Mouse (Mus musculus): ENCODE data around the gene Fbxo24.

Gene Fbxo24

GRCm38 (mm10) chr5:137628498-137629305 lies at the start of gene Fbxo24, which contains the start of the genes Lrch4 and Gm20605:
Fbxo24 (minus strand) TSS chr5:137629002.
Lrch4 (plus strand) TSS chr5:137629121.
Gm20605 (plus strand) TSS chr5:137629175.
- peak; percentile 98 to 100 for DNase-seq

GRCm38 (mm10) chr5:137677859-137678258 lies 49.1 kb upstream of the Fbxo24 start:
- DNase-seq = no peak

GRCm38 (mm10) chr5:137674786-137675185 lies 46.0 kb upstream of the Fbxo24 start:
- no peak for DNase-seq

DNA sequence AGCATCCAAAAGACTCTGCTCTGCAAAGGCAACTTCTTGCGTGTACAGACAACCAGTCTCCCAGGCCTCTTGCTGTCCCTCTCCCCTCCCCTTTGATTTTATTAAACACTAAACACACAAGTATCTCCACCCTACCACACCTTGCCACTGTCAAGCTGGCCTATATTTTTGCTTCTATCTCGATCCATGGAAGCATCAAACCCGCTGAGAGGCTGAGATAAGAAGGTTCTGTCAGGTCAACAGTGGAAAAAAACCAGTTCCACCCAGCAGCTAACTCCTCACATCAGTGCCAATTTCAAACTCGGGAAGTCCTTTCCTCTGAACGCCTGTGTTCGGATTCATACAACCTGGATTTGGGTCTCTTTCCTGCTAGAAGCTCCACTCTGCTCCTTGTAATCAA lies 44.2 kb upstream of the Fbxo24 start:
- DNase-seq = no peak

GRCm38 (mm10) chr5:137672361-137672760 lies 43.6 kb upstream of the Fbxo24 start:
- DNase-seq = no peak

DNA sequence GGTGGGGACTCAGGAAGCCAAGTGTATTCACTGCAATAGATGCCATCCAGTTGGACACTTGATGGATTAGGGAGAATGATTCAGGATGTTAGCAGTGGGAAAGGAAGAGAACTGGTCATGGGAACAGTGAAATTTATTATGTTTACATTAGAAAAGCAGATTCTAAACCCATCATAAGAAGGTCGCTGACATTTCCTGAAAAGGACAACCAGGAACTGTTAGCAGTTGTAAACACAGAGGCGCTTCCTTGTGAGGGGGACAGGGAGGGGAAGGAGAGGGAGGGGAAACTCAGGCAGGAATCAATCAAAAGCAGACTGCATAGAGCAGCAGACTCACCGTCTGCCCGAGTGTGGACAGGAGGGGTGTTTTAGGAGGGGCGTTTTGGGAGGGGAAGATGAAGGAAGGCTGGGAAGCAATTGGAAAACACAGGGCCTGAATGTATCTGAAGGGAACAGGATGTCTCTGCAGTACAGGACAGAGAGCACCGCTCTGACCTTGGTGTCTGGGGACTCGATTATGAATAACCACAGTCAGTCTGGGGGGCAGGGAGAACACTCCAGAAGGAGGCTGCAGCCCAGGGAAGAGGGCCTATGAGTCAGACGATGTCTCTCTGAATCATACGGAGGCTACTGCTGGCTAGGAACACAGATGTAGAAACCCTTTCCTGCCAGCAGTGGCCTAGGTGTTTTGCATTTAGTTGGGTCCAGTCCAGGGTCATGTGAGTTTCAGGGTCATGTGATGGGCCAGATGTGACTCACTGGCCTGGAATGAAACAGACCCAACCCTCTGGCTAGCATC lies 42.8 kb upstream of the Fbxo24 start:
- peak; percentile 57 to 70 for DNase-seq

DNA sequence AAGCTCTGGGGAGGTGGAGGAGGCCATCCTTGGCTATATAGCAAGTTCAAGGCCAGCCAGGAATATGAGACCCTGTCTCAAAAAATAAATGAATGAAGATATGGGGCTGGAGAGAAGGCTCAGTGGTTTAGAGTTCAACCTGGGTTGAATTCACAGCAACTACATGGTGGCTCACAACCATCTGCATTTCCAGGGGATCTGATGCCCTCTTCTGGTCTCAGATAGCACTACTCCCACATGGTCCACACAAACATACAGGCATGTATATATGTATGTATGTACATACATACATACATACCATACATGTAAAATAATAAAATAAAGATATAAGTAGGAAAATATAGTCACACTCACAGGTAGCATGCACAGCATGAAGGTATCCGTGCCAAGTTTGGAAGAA lies 41.4 kb upstream of the Fbxo24 start:
- no peak for DNase-seq

- no peak for DNase-seq
These were observed 40.2 kb upstream of the Fbxo24 start for GRCm38 (mm10) chr5:137668971-137669370.

DNA sequence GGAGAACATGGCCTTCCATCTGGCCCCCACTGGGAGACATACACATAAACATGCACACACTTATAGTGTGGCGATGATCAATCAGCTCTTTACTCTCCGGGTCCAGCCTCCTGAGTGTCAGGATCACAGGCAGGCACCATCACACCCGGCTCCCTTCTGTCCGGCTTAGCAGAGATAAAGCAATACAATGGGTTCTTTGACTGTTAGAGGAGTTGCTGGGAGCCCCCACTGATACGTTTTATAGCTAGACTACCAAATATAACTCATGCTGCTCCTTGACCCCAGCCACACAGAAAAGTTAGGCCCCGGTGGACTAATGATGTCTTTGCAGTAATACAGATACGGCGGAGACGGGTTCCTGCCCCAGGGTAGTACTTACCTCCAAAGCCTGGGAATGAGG lies 34.3 kb upstream of the Fbxo24 start:
- DNase-seq = no peak

DNA sequence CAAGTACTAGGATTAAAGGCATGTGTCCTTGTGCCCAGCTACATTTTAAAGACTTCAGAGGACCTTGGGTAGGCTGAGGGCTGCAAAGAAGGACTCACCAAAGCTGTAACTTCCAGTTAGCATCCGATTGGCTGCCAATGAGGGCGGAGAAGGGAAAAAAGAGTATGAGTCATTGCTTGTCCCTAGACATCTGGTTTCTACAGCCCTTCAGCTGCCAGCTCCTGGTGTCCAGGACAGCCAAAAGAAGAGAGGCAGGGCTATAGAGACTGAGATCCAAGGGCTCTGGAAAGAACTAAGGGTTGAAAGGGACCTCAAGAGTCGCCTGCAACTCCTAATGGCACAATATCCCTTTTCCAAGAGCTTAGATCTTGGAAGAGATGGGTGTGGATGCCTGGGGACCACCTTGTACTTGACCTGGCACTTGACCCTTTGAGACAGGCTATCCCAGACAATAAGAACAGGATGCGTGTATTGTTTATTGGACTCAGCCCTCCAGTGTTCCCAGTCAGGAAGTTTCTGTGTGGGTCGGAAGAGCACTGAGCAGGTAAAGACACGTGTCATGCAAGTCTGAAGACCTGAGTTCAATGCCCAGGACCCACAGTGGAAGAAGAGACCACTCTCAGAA lies 31.4 kb upstream of the Fbxo24 start:
- no peak for DNase-seq

- DNase-seq = peak; percentile 75 to 83
These were observed 28.2 kb upstream of the Fbxo24 start for GRCm38 (mm10) chr5:137656977-137657376.

GRCm38 (mm10) chr5:137654746-137655145 lies 25.9 kb upstream of the Fbxo24 start:
- peak; percentile 58 to 72 for DNase-seq

DNA sequence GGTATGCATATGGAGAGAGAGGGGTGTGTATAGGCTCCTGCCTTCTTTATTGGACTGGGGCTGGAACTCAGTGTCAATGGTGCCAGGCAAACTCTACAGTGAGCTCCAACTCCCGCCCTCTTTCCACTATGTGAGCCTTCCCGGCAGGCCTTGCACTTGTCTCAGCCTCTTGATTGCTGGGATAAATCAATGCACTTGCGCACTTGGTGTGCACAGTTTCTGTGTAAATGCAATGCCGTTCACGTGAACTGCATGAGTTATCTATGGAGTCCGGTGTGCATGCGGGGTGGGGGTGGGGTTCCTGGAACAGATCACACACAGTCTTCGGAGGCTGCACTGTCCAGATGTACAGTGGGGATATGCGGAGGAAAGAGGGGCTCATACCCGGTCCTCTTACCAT lies 24.6 kb upstream of the Fbxo24 start:
- DNase-seq = no peak

DNA sequence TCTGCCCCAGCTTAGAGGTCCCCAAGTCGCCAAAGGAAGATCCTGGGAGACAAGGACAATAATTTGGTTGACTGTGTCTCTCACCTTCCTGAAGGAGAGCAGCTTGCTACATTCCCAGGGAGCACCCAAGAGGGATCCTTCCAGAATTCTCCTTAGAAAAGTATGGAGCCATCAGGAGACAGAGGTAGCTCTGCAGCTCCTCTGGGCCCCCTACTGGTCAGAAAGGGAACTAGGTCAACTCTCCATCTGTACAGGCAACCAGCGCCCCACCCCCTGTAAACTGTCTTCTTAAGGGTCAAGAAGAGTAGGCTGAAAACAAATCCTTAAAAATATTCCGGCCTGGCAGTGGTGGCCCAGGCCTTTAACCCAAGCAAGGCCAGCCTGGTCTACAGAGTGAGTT lies 23.7 kb upstream of the Fbxo24 start:
- DNase-seq = peak; percentile 80 to 87

DNA sequence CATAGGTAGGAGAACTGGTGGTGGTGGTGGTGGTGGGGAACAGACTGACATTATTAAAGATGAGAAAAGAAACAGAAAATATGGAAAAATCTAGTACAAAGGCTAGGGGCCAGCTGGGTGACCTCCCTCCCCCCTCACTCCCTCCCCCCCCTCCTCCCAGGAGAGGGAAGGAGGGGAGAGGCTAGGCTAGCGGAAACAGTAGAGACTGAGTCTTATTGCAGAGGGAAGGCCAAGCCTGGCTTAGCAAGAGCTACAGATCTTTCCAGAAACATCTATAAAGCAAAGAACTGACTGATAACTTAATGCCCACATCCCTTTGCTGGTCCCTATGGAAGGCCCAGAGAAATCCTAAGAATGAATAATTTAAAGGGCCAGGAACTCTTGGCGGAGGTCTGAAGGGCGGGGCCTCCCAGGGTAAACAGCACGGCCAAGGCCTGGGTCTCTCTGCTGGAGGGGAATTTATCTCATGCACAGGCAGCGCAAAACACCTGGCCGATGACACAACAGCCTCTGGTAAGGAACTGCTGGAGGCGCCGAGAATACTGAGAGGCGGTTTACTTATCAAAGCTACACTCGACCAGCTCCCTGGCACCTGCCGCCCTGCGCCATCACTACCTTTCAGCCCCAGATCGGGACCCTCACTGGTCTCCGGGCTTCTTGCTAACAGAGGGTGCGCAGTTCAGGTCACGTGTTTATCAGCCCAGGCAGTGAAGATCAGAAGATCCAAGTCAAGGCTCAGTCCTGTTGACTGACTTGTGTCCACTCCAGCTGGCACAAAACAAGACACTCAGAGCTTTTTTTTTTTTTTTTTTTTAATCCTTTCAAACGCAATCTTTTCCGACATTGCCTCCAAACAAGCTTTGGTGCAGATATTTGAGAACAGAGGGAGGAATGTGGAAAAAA lies 21.1 kb upstream of the Fbxo24 start:
- peak; percentile 38 to 56 for DNase-seq

- DNase-seq = peak in 1 of 2 experiments; percentile 27
These were observed 20.4 kb upstream of the Fbxo24 start for GRCm38 (mm10) chr5:137649251-137649650.

DNA sequence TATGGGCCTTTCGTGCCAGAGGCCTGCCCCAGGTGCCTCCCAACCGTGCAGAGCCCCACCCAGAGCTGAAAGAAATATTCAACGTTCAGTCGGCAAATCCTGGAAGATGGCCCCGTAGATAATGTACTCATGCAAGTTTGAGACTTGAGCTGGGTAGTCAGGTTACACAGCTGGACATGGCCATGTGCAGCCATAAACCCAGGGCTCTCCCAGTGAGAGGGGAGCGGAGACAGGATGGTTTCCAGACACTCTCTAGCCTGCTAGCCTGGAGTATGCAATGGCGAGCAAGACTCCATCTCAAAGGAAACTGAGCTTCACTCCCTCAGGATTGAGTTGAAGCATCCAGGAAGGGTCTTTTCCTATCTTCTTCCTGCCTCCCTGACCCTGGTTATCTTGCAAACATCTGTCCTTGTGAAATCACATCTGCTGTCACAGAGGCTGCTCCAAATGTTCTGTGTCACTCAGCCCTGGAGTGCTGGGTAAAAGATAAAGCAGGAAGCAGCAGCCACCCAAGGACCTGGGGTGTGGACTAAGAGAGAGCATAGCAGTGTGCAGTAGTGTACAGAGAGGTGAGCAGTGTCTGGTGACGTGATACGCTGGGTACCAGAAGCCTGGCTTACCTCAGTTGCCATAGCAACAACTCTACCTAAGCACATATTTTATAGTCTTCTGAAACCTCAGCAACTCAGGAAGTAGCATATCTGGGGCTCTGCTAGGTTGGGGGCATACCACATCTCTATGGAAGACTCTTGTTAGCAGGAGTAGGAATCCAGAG lies 19.2 kb upstream of the Fbxo24 start:
- DNase-seq = peak in 1 of 2 experiments; percentile 1

- DNase-seq = peak; percentile 56 to 70
These were observed 16.9 kb upstream of the Fbxo24 start, which contains the start of gene Irs3 for GRCm38 (mm10) chr5:137645652-137646091. Irs3 (minus strand) TSS chr5:137645714.

- DNase-seq = peak; percentile 54 to 68
These were observed 16.4 kb upstream of the Fbxo24 start for GRCm38 (mm10) chr5:137645091-137645651.

DNA sequence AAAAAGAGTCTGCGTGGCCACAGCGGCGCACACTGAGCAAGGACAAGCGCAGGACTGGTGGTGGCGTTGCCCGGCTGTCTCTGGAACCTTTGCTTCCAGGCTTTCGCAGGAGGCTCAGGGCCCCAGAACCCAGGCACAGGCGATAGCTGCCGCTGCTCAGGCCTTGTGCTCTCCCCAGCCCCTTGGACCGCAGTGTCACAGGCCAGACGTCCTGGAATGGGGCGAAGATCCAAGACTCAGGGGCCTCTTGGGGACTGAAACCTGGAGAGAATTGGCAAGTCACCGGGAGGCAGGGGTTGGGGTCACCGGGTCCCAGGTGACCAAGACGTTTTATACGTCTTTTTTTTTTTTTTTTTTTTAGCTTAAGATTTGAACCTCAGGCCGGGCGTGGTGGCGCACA lies 15.7 kb upstream of the Fbxo24 start:
- DNase-seq = no peak

DNA sequence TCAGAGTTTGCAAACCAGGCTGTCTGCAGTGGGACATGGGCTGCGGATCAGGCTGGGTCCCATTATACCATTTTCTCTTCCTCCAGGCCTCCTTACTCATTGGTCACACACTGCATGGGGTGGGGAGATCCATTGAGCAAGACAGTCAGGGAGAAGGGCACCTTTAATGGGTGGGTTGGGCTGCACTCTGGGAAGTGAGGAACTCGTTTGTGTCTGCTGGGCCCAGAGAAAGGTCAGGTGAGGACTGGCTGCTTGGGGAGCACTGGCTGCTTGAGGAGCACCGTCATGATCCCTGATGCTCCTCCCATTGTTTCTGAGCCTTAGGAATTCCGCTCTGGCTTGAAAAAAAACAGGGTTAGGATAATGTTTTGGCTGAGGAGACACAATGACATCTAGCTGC lies 14.1 kb upstream of the Fbxo24 start:
- no peak for DNase-seq
